Mouse (Mus musculus): ENCODE measurements at regions not wholly inside any gene's neighbourhood (a gene's known extent, or its start where the extent isn't known, plus 50 kb on each side); places are given as distances from the start of the nearest gene placed in this dataset.

- intact Hi-C loops (cut with DNase I), result loop anchor here (5.0 kb wide), 1 partner anchor 484 kb away; no protein-coding TSS in a partner anchor
- peak in 1 of 2 experiments; percentile 9 for DNase-seq
Measured at GRCm38 (mm10) chr3:33308212-33308611, 165.2 kb upstream of the Pex5l start.

- intact Hi-C loops (cut with DNase I), result loop anchor here (5.0 kb wide), 1 partner anchor 486 kb away; no protein-coding TSS in a partner anchor
- no peak for DNase-seq
Measured at GRCm38 (mm10) chr3:33306169-33306568, 163.1 kb upstream of the Pex5l start.

- intact Hi-C loops (cut with DNase I), result loop anchor here (5.0 kb wide), 1 partner anchor 487 kb away; no protein-coding TSS in a partner anchor
- DNase-seq, result no peak
Measured at GRCm38 (mm10) chr3:33305756-33306155, 162.7 kb upstream of the Pex5l start.

GRCm38 (mm10) chr3:33262797-33263196 lies 119.8 kb upstream of the Pex5l start:
- intact Hi-C loops (cut with DNase I), result no loop called here
- DNase-seq, result no peak

- intact Hi-C loops (cut with DNase I), result no loop called here
- DNase-seq, result no peak
Measured at GRCm38 (mm10) chr3:33219271-33220065, 76.4 kb upstream of the Pex5l start.

- intact Hi-C loops (cut with DNase I), result no loop called here
- no peak for DNase-seq
Measured at GRCm38 (mm10) chr3:33218291-33218690, 75.2 kb upstream of the Pex5l start.

GRCm38 (mm10) chr3:33217360-33218034 lies 74.5 kb upstream of the Pex5l start:
- intact Hi-C loops (cut with DNase I), result no loop called here
- no peak for DNase-seq

- intact Hi-C loops (cut with DNase I), result no loop called here
- DNase-seq, result no peak
Measured at GRCm38 (mm10) chr3:33211224-33211817, 68.3 kb upstream of the Pex5l start.

Small RNA genes in the stretch of these regions (microRNA-seq; reads per million reads assigned to microRNA genes)
- 0 reads per million in 2 experiments for gene Gm27974
